Mouse (Mus musculus): ENCODE measurements around the gene Ager.

Gene Ager

GRCm38 (mm10) chr17:34585877-34586771 is 11.5 kb upstream of the Ager start:
- peak; percentile 44 for DNase-seq

DNA sequence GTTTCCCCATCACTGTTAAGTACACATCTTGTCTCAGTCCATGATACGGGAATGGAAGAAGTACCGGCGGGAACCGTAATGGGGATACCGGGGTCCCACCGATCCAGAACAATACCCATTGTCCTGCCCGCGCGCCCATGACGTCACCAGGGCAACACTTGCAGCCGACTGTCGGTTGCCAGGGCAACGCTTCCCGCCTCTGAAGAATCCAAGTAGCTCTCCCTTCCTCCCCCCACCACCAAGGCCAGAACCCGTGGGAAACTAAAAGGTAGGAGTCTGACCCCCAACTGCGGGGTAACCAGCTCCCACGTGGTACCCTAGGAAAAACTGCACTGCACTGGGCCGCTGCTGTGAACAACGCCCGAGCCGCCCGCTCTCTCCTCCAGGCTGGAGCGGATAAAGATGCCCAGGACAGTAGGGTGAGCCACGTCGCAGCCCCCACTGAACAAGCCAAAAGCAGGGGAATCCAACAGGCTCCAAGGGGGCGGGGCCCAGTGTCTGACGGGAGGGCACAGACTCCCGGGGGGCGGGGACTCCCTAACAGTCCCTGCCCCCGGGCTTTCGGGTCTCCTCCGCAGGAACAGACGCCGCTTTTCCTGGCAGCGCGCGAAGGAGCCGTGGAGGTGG is 10.8 kb upstream of the Ager start:
- DNase-seq, result peak; percentile 86

DNA sequence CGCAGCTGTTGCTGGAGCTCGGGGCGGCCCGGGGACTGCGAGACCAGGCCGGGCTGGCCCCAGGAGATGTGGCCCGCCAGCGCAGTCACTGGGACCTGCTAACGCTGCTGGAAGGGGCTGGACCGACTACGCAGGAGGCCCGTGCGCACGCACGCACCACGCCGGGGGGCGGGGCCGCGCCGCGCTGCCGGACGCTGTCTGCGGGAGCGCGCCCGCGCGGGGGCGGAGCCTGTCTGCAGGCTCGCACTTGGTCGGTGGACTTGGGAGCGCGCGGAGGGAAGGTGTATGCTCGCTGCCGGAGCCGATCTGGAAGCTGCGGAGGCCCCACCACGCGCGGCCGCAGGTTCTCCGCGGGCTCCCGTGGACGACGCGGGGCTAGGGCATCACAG is 10.2 kb upstream of the Ager start:
- DNase-seq, result peak; percentile 98

DNA sequence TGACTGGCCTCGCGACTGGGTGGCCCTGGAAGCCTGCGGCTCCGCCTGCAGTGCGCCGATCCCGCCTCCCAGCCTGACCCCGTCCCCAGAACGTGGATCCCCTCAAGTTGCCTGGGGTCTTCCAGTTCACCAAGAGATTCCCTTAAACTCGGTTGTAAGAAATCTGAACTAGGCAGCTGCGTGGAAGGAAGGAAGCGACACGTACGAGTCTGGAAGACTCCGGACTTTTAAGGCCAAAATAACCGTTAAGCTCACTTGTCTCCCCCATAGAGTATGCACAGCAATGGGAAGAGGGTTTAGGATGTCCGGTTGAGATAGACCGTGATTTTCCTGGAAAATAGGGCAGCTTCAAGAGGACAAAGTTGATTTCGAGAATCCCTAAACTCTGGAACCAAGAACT is 9.8 kb upstream of the Ager start:
- DNase-seq, result no peak

DNA sequence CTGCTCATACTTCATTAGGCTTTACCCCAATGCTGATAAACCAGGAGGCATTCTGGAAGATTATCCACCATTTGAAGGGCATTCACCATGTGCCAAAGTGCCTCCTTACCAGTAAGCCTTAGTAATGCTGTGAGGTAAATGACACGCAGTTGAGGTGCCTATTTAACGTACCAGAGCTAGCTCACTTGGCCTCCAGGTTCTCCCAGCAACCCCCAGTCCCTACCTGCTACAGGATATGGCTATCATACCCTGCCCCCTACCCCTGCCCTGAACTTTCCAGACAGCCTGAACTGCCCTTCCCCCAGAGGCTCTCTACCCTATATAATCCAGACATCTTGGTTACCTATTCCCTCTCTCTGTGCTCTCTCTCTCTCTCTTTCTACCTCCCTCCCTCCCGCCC is 8.9 kb upstream of the Ager start:
- peak; percentile 23 for DNase-seq

GRCm38 (mm10) chr17:34589206-34589605 is 8.5 kb upstream of the Ager start:
- DNase-seq, result no peak

DNA sequence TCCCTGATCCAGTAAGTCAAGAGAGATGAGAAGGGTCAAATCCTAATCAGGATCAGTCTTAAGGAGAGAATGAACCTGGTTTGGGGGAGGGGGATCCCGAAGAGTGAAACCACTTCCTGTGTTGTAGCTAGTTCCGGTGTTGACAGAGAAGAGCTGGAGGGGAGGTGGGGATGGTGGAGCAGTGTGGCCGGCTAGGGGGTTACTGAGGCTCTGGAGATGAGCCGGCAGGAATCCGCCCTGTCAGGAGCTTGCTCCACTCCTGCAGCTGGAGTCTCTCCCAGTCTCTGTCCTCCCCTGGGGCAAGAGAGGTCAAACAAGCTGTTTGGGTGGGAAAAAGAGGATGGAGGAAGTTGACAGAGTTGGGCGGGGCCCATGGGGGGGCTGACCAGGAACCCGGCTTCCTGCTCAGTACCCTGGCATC is 8.0 kb upstream of the Ager start, which contains the start of gene Gpsm3:
Gene Gpsm3, plus strand, starts transcription at position 126 of the 421 bp plus-strand sequence.
- peak; percentile 34 for DNase-seq

- DNase-seq, result peak; percentile 37
Observed at GRCm38 (mm10) chr17:34590154-34590987, 7.3 kb upstream of the Ager start.

- peak; percentile 52 for DNase-seq
Observed at GRCm38 (mm10) chr17:34591029-34591993, 6.4 kb upstream of the Ager start, which contains the start of gene Pbx2. TSS of gene Pbx2 (plus strand) at chr17:34591266.

DNA sequence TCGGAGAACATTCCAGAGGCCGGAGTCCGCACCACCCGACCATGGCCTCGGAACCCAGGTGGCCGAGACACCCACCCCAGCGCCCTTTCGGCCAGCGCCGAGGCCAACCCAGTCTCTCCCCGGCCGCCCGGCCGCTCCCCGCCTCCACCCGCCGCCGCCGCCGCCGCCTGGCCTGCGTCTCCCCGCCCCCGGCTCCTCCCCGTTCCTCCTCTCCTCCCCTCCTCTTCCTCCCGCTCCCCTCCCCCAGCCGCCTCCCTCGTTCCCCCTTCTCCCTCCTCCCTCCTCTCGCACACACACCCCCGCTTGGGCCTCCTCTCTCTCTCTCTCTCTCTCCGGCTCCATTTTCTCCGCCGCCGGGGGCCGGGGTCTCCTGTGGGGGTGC is 5.7 kb upstream of the Ager start:
- peak; percentile 81 for DNase-seq

GRCm38 (mm10) chr17:34592581-34593549 is 4.8 kb upstream of the Ager start:
- peak; percentile 66 for DNase-seq

DNA sequence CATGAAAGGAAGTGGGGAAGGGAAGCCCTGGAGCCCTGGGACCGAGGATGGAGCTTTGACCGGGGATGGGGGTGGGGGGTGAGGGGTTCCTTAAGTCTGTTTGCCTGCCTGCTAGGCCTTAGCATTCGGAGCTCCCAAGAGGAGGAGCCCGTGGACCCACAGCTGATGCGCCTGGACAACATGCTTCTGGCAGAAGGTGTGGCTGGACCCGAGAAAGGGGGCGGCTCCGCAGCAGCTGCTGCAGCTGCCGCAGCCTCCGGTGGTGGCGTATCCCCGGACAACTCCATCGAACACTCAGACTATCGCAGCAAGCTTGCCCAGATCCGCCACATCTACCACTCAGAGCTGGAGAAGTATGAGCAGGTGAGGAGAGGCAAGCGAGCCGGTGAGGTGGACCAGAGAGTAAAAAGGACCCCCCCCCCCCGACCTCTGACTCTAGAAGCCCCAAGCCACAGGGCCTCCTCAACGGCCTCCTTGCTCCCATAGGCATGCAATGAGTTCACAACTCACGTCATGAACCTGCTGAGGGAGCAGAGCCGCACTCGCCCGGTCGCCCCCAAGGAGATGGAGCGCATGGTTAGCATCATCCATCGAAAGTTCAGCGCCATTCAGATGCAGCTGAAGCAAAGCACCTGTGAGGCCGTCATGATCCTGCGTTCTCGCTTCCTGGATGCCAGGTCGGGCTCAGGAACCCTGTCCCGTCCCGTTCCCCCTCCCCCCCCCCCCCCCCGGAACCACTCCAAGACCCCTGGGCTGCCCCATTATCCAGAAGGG is 3.7 kb upstream of the Ager start:
- peak; percentile 21 for DNase-seq

- DNase-seq, result no peak
Observed at GRCm38 (mm10) chr17:34596098-34596497, 1.6 kb upstream of the Ager start.

DNA sequence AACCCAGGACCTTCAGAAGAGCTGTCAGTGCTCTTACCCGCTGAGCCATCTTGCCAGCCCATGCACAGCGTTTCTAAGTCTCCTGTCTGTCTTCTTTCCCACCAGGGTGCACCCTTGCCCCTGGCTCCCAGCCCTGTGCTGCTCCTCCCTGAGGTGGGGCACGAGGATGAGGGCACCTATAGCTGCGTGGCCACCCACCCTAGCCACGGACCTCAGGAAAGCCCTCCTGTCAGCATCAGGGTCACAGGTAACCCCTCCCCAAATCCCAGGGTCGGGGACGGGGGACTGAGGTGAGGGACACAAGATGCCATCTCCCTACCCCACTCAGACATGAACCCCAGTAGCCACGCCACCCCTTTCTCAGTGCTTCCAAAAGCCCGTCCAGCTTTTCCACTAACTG is 2.2 kb downstream of the Ager start:
- DNase-seq, result peak; percentile 38

DNA sequence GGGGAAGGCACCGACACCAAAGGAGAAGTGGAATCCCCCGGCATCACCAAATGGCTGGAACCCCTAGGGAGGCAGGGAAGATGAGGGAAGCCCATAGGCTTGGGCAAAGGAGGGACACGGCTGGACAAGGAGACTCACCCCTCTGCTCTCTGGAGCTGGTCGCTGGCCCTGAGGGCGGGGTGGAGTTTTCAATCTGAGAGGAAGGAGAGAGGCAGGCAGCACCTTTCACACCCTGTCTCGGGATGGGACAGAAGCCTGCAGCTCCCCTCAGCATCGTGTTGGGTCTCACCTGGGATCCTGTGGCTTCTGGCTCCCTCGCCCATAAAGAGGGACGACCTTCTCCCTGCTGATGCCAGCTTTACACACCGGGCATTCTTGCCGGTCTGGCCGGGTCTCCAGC is 4.1 kb downstream of the Ager start:
- no peak for DNase-seq

DNA sequence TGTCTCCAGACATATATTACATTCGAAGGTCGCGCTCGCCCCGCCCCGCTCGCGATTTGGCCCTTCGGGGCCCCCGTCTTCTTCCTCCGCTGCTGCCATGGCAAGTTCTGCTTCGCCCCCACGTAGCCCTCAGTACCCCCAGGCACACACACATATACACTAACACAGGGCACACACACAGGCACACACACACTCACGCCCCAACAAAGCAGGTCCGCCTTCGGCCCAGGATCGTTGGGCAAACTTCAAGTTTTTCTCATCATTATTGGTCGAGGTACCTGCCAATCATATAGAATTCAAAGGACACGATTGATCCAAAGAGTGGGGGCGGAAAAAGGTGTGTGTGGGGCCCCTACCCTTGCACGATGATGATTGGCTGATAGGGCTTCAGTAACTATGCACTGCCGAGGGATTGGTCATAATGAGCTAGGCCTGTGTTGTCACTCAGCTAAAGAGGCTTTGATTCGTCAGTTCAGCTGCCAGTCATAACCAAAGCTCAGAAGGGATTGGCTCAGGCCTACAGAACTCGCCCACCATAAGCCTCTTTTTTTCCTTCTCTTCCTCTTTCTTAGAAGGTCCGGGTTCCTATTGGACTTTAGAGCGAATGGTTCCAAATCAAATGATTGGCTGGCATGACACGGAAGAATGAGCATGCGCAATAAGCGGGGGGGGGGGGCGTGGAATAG is 5.9 kb downstream of the Ager start, which contains the start of gene Rnf5:
Gene Rnf5, minus strand, starts transcription at position 316 of the 686 bp plus-strand sequence.
- peak; percentile 98 for DNase-seq

DNA sequence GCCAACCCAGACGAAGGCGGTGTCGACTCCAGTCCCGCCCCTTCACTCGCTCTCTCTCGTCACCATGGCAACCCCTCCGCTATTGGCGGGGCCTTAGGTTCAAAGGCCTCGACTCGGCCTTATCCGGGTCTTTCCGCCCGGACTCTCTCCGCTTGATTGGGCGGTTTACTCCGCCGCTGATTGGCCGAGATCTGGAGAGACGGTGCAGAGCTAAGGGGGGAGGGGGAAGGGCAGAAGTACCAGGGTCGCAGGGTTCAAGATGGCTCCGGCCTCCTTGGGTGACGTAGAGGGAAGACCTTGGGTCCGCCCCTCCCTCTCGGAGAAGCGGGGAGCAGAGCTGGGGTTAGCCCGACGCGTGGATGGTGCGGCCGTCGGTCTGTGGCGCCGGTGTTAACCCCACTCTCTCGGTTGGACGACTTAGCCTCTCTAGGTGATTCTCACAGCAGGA is 6.4 kb downstream of the Ager start, which contains the start of gene Agpat1:
Gene Agpat1, plus strand, starts transcription at position 202 of the 448 bp plus-strand sequence.
- peak; percentile 98 for DNase-seq

- DNase-seq, result no peak
Observed at GRCm38 (mm10) chr17:34604511-34605237, 7.0 kb downstream of the Ager start.

Data from cerebellum, adult 11 months (tissue).